Mouse (Mus musculus) mouse embryonic stem cell (cell line): Measurements from ENCODE around the gene Tekt3.

Experiments
- in situ Hi-C, 2 experiments: fragments of 300-500 bp; cut with MboI; formaldehyde crosslinking; loops; 1 replicate in 1 of 2; 3 replicates in 1 of 2; pipeline ENCODE4 v1.14.3; 2019 to 2020; ENCODE audit warnings: low sequenced_read_pairs in 2 of 2, low pct_unique_long_range_greater_than_20kb in 1 of 2, mixed read lengths in 1 of 2; ENCODE audit not compliant: unreplicated experiment in 1 of 2

Gene Tekt3

GRCm38 (mm10) chr11:63061446-63061845 is at the start of gene Tekt3:
Tekt3 (plus strand) TSS chr11:63061654.
- in situ Hi-C loops, result no loop called here

GRCm38 (mm10) chr11:63017327-63018082 is 43.9 kb upstream of the Tekt3 start:
- in situ Hi-C loops, result no loop called here

- in situ Hi-C loops, result no loop called here
These were observed 43.3 kb upstream of the Tekt3 start for GRCm38 (mm10) chr11:63018083-63018622.

GRCm38 (mm10) chr11:63020633-63021032 is 40.8 kb upstream of the Tekt3 start:
- in situ Hi-C loops, result no loop called here

- in situ Hi-C loops, result no loop called here
These were observed 40.2 kb upstream of the Tekt3 start for GRCm38 (mm10) chr11:63021141-63021806.

GRCm38 (mm10) chr11:63023461-63023860 is 38.0 kb upstream of the Tekt3 start:
- in situ Hi-C loops, result no loop called here

GRCm38 (mm10) chr11:63024136-63024535 is 37.3 kb upstream of the Tekt3 start:
- in situ Hi-C loops, result no loop called here

- in situ Hi-C loops, result no loop called here
These were observed 36.0 kb upstream of the Tekt3 start for GRCm38 (mm10) chr11:63025476-63025875.

GRCm38 (mm10) chr11:63026651-63027141 is 34.8 kb upstream of the Tekt3 start:
- in situ Hi-C loops, result no loop called here

- in situ Hi-C loops, result no loop called here
These were observed 33.3 kb upstream of the Tekt3 start for GRCm38 (mm10) chr11:63028131-63028530.

GRCm38 (mm10) chr11:63029148-63029714 is 32.2 kb upstream of the Tekt3 start:
- in situ Hi-C loops, result no loop called here

- in situ Hi-C loops, result no loop called here
These were observed 31.7 kb upstream of the Tekt3 start for GRCm38 (mm10) chr11:63029721-63030120.

GRCm38 (mm10) chr11:63035420-63036211 is 25.8 kb upstream of the Tekt3 start:
- in situ Hi-C loops, result no loop called here

GRCm38 (mm10) chr11:63040002-63040661 is 21.3 kb upstream of the Tekt3 start:
- in situ Hi-C loops, result no loop called here

- in situ Hi-C loops, result no loop called here
These were observed 15.7 kb upstream of the Tekt3 start for GRCm38 (mm10) chr11:63045771-63046170.

- in situ Hi-C loops, result no loop called here
These were observed 15.1 kb upstream of the Tekt3 start for GRCm38 (mm10) chr11:63046380-63046779.

- in situ Hi-C loops, result no loop called here
These were observed 11.0 kb upstream of the Tekt3 start for GRCm38 (mm10) chr11:63050362-63050932.

- in situ Hi-C loops, result no loop called here
These were observed 10.4 kb upstream of the Tekt3 start for GRCm38 (mm10) chr11:63051041-63051440.
